Mouse (Mus musculus) forebrain, embryonic 16.5 days (tissue): ENCODE results near the gene Cpsf7. TPM values are rescaled to one million over a fixed set of nuclear protein-coding genes. Genes with fewer than 3 reads are reported as not detected.

ENCODE experiments used
- ATAC-seq: fragments of 200-750 bp; cut with Nextera tagmentation; 2 replicates; pipeline ENCODE4 v1.8.0; 2017; ENCODE audit warnings: mild to moderate bottlenecking, moderate library complexity
- H3K27ac ChIP-seq: fragments of 300-500 bp; sonication (generic); 2 replicates; pipeline ENCODE4 v1.5.1; 2014; ENCODE audit warnings: low read length, control low read depth
- H3K27me3 ChIP-seq: fragments of 300-500 bp; sonication (generic); replicated peaks from 2 replicates; pipeline ENCODE4 v1.6.1; 2014; ENCODE audit warnings: low read length; ENCODE audit not compliant: control insufficient read depth, insufficient read depth
- H3K36me3 ChIP-seq: fragments of 300-500 bp; sonication (generic); 2 replicates; pipeline ENCODE4 v1.6.1; 2014; ENCODE audit not compliant: control insufficient read depth, insufficient read depth
- H3K4me1 ChIP-seq: fragments of 300-500 bp; sonication (generic); replicated peaks from 2 replicates; pipeline ENCODE4 v1.6.1; 2014; ENCODE audit warnings: low read length; ENCODE audit not compliant: control insufficient read depth, insufficient read depth
- H3K4me2 ChIP-seq: fragments of 300-500 bp; sonication (generic); 2 replicates; pipeline ENCODE4 v1.6.1; 2014; ENCODE audit warnings: mild to moderate bottlenecking, low read length, control low read depth
- H3K4me3 ChIP-seq: fragments of 300-500 bp; sonication (generic); replicated peaks from 2 replicates; pipeline ENCODE4 v1.5.1; 2014; ENCODE audit warnings: mild to moderate bottlenecking, low read length, control low read depth
- H3K9ac ChIP-seq: fragments of 300-500 bp; sonication (generic); replicated peaks from 2 replicates; pipeline ENCODE4 v1.6.1; 2014; ENCODE audit warnings: low read depth, low read length, control low read depth
- H3K9me3 ChIP-seq: fragments of 300-500 bp; sonication (generic); 2 replicates; pipeline ENCODE4 v1.6.1; 2016; ENCODE audit warnings: low read length; ENCODE audit not compliant: control insufficient read depth
- WGBS: fragments of 180-500 bp; shearing (Covaris S2); extraction: QIAGEN DNeasy Blood & Tissue Kit; methylation state at CpG from one replicate; pipeline ENCODE4 v1.1.7; 2014; 5-methylcytosine and 5-hydroxymethylcytosine counted together
- polyA plus RNA-seq: library from polyadenylated mRNA; unstranded; fragments of >200 nt; fragmentation: Nextera tagmentation; extraction: Ambion mirVana; gene quantifications from 2 replicates; pipeline ENCODE4 v1.2.1, GENCODE M21; 2015

Gene Cpsf7
- polyA plus RNA-seq, 1 experiment from 2014 or later: 59.3 TPM

DNA sequence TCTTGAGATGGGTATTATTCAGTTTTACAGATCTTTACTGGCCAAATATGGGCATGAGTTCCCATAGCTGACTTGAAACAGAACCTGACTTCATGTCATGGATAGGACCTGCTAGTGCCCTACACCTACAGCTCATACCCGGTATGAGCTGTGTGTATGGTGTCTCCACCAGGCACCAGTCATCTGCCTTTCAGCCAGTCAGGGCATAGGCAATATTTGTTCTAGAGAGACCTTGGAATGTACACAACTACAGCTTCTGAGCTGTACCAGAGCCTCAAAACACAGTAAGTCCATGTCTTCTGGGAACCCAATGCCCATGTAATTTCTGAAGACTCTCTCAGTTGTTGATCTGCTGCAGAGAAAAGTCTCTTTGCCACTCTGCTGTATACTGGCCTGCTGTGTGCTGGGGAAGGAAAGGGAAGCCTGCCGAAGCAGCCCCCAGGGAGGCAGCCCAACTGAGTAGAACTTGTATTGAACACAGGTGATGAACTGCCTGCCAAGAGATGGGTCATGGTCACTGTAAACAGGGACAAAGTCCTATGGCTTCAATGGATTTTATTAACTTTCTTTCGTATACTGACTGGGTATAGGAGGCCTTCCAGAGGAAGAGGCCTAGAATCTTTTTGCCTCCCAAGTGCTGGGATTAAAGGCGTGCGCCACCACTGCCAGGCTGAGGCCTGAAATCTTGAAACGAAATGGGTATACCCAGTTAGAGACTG, 66.8 kb downstream of the Cpsf7 start:
- Histone ChIP-seq H3K9ac (no peak overlapping the region), H3K4me3 (no peak overlapping the region), H3K36me3 (peaks cover 5% of the 10 kb centered on the region; the same call in 1 of the 2 replicates), H3K9me3 (no peaks in the 10 kb centered on the region), H3K4me1 (no peaks in the 10 kb centered on the region), H3K27ac (no peak overlapping the region), H3K4me2 (no peak overlapping the region), H3K27me3 (no peaks in the 10 kb centered on the region)
- no peak for ATAC-seq
- 91% methylated on average over 6 of the region's 6 CpGs for WGBS

Other genes starting within 250 kb of the Cpsf7 start
- gene Dagla, start 220.4 kb upstream of the Cpsf7 start, polyA plus RNA-seq: 8.1 and 8.4 TPM in 2 replicates
- gene Syt7, start 136.2 kb upstream of the Cpsf7 start, polyA plus RNA-seq: 6.9 and 9.7 TPM in 2 replicates
- 0.52 and 0.99 TPM in 2 replicates for gene Lrrc10b, start 67.8 kb upstream of the Cpsf7 start, polyA plus RNA-seq
- 1.7 and 2.1 TPM in 2 replicates for gene Ppp1r32, start 42.3 kb upstream of the Cpsf7 start, polyA plus RNA-seq
- 66.2 and 68.6 TPM in 2 replicates for gene Sdhaf2, start 876 bp downstream of the Cpsf7 start, polyA plus RNA-seq
- 47.0 and 49.5 TPM in 2 replicates for gene Tmem216, start 31.0 kb downstream of the Cpsf7 start, polyA plus RNA-seq
- 21.0 and 22.6 TPM in 2 replicates for gene Cyb561a3, start 51.9 kb downstream of the Cpsf7 start, polyA plus RNA-seq
- gene Tmem138, start 52.1 kb downstream of the Cpsf7 start, polyA plus RNA-seq: 33.9 and 37.5 TPM in 2 replicates
- gene Ddb1, start 80.1 kb downstream of the Cpsf7 start, polyA plus RNA-seq: 277 and 292 TPM in 2 replicates
- gene Tkfc, start 80.4 kb downstream of the Cpsf7 start, polyA plus RNA-seq: 24.9 and 27.1 TPM in 2 replicates
- 0.30 and 0.81 TPM in 2 replicates for gene Vwce, start 108.9 kb downstream of the Cpsf7 start, polyA plus RNA-seq
- not detected in 2 replicates for gene Pga5, start 152.8 kb downstream of the Cpsf7 start, polyA plus RNA-seq
- 38.3 and 40.5 TPM in 2 replicates for gene Vps37c, start 163.5 kb downstream of the Cpsf7 start, polyA plus RNA-seq
- 0.06 and 0.10 TPM in 2 replicates for gene Cd5, start 213.7 kb downstream of the Cpsf7 start, polyA plus RNA-seq